Mouse (Mus musculus): ENCODE data around the gene Tgds. TPM values are rescaled to one million over a fixed set of nuclear protein-coding genes. Genes with fewer than 3 reads are reported as not detected.

Tgds gene
- polyA plus RNA-seq (2014; fragmentation: Illumina TruSeq; extraction: RNeasy Lipid Tissue Mini Kit (QIAGEN cat#74804)), result 22.9 TPM

DNA sequence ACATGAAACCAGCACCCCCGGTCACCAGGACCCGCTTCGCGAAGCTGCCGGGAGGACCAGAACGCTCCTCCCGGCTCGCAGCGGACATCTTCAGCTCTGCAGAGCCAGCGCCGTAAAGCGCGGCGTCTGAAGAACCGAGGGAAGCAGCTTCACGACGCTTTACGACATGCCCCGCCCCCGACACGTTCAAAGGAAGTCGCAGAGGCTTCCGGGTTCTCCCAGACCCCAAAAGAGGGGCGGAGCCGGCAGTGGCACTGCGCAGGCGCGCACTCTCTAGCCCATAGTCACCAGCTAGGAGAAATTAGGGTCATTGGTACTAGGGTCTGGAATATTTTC is at the start of gene Tgds:
Tgds (minus strand) TSS at position 114 of the 336 bp plus-strand sequence.

DNA sequence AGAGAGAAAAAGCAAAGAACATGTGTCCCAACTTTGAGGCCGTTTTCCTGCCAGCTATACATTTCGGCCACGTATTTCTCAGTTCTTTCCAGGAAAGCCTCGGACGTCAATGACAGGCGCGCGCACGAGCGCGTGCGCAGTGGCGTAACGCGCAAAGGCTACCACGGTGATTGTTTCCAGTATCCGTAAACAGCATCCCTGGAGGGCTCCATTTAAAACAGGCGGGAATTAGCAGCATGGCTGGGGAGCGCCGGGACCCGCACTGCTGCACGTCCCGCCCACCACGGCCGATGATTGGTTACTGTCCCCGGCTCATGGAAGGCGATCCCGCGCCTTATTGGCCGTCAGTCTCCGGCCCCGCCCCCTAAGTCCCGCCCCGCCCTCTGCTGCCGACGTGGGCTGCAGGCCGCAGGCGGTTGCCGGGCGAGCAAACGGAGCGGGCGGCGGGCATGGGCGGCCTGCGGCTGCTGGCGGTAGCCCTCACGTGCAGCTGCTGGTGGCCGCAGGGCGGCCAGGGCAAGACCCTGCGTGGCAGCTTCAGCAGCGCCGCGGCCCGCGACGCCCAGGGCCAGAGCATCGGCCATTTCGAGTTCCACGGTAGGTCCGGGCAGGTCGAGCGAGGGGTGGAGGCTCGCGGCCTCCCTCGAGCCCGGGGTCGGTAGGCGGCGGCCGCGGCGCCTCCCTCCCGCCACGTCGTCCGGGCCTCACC is 4.3 kb upstream of the Tgds start, which contains the start of gene Gpr180:
Gpr180 (plus strand) TSS at position 415 of the 709 bp plus-strand sequence.

Other genes with a start within 250 kb of the Tgds start
- not detected for gene Dct, start 80.5 kb downstream of the Tgds start, polyA plus RNA-seq (2014; fragmentation: Illumina TruSeq; extraction: RNeasy Lipid Tissue Mini Kit (QIAGEN cat#74804))
- gene Gpr180, start 4.4 kb upstream of the Tgds start, polyA plus RNA-seq (2014; fragmentation: Illumina TruSeq; extraction: RNeasy Lipid Tissue Mini Kit (QIAGEN cat#74804)), result 3.4 TPM
- gene Sox21, start 104.3 kb upstream of the Tgds start, polyA plus RNA-seq (2014; fragmentation: Illumina TruSeq; extraction: RNeasy Lipid Tissue Mini Kit (QIAGEN cat#74804)), result 0.23 TPM
- gene Gm9376, start 134.2 kb upstream of the Tgds start, polyA plus RNA-seq (2014; fragmentation: Illumina TruSeq; extraction: RNeasy Lipid Tissue Mini Kit (QIAGEN cat#74804)), result not detected